Comparison of ENCODE assay signal across 16 mouse cellular contexts in genomic region chr7:83117065-83117464, GRCm38 (mm10).
"Had no signal": no experiment of that assay in that cellular context is flagged by ENCODE, and none has a peak within 500 bp of the region (broad histone marks: within the 10 kb centered on the region; RNA-seq: fewer than 3 reads in every experiment).

No protein-coding gene starts in this region.

- H3K9ac ChIP-seq: neural tube, embryonic 12.5 days; neural tube, embryonic 13.5 days; neural tube, embryonic 15.5 days; stomach, embryonic 15.5 days had no signal

- H3K27ac ChIP-seq: neural tube, embryonic 12.5 days; neural tube, embryonic 13.5 days; neural tube, embryonic 15.5 days; stomach, embryonic 15.5 days; stomach, postnatal 0 days had no signal

- H3K4me2 ChIP-seq: neural tube, embryonic 12.5 days; neural tube, embryonic 13.5 days; neural tube, embryonic 15.5 days; stomach, embryonic 15.5 days had no signal

- H3K9me3 ChIP-seq: neural tube, embryonic 12.5 days; neural tube, embryonic 13.5 days; neural tube, embryonic 15.5 days; stomach, embryonic 15.5 days had no signal

- H3K4me3 ChIP-seq: neural tube, embryonic 12.5 days; neural tube, embryonic 13.5 days; neural tube, embryonic 15.5 days; stomach, embryonic 15.5 days had no signal

- H3K36me3 ChIP-seq: neural tube, embryonic 12.5 days; neural tube, embryonic 13.5 days; neural tube, embryonic 15.5 days; stomach, embryonic 15.5 days had no signal

- DNase-seq: retina, postnatal 1 day; right cerebral cortex, adult 18-20 months; right cerebral cortex, postnatal 14 days; right cerebral cortex, postnatal 25 days; right cerebral cortex, postnatal 4 days; spleen, adult 18-20 months; thymus, adult 18-20 months; thymus, adult 2 months; thymus, postnatal 25 days; thymus, postnatal 36 days; thymus, postnatal 4 days had no signal

- H3K4me1 ChIP-seq: neural tube, embryonic 12.5 days; neural tube, embryonic 13.5 days; neural tube, embryonic 15.5 days; stomach, embryonic 15.5 days had no signal

- H3K27me3 ChIP-seq: neural tube, embryonic 12.5 days; neural tube, embryonic 13.5 days; neural tube, embryonic 15.5 days; stomach, embryonic 15.5 days had no signal
